Mouse (Mus musculus) common myeloid progenitor, adult 5-6 weeks (primary cell): Measurements from ENCODE around the gene Wdr35. TPM values are rescaled to one million over a fixed set of nuclear protein-coding genes. Genes with fewer than 3 reads are reported as not detected.
A peak's percentile ranks its signal among the peaks of the same experiment; 100 is the strongest.
"Not testable (repeated sequence)": the region's sequence is repeated elsewhere in the genome, so short reads cannot be mapped to it uniquely, and the experiment has no call there.

ENCODE experiments used
- ATAC-seq: replicated peaks from 2 replicates; pipeline ENCODE4 v1.8.0; 2016; ENCODE audit warnings: low read depth, mild to moderate bottlenecking, moderate TSS enrichment, inconsistent platforms; ENCODE audit not compliant: poor library complexity, severe bottlenecking
- total RNA-seq: library from RNA; stranded (forward); fragments of 200-1000, 187-1606 nt; gene quantifications from 2 replicates; pipeline ENCODE4 v1.2.3, GENCODE M21; 2017

Wdr35 gene
- total RNA-seq, 1 experiment from 2014 or later: 4.1 TPM

DNA sequence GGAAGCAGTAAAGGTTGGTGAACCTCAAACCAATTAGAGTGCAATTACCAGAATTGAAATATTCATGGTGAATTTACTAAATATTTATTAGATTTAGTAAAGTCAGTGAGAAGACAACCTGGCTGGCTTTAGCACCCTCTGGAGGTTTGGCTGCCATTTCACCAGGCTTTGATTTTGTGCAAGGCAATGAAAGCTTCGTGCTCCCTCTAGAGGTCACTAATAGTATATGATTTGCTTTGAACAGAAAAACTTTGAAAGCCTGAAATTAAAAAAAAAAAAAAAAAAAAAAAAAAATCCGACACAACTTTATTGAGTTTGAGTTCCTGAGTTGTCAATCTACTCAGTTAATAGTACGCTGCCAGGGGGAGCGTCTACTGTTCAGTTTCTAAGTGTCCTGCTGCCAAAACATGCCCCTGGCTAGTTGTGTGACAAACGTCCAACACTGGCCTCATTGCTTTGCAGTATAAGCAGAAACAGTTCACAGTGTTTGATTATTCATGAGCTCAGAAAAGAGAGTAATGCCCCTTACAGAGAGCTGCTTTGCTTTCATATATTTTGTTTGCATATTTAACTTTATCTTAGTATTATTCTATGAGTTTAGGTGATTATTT lies 28.5 kb downstream of the Wdr35 start:
- ATAC-seq: peak; percentile 97

DNA sequence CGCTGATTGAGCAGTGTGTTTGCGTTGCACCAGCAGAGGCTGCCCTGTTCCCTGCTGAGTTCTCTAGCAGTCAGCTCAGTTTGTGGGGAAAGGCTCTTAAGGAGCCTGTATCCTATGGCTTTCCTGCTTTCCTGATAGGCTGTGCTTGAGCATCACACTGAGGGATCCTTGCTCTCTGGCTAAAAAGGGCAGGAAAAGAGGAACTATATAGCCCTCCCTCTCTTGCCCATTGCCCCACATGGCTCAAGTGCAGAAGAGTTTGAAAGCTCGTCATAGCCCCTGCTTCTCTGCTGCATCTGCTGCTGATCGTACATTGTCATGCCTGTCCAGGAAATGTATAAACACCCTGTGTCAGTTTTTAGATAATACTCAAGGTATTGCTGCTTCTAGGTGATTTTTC lies 33.5 kb downstream of the Wdr35 start:
- ATAC-seq: peak; percentile 42

DNA sequence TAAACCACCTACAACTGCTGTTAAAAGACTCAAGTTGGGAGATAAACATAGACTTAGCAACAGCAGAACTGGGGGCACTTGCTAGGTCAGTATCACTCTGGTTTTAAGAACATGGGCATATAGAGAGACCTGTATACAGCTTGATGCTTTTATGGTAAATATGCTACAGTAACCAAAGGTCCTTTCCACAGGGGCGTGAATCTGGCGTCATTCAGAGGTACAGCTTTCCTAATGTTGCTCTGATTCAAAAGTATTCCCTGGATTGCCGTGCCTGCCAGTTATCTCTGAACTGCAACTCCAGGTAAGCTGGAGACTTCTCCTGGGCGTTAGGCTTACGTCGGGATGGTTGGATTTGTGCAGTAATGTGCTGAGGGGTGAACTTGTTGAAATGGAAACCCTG lies 34.1 kb downstream of the Wdr35 start:
- ATAC-seq: no peak

DNA sequence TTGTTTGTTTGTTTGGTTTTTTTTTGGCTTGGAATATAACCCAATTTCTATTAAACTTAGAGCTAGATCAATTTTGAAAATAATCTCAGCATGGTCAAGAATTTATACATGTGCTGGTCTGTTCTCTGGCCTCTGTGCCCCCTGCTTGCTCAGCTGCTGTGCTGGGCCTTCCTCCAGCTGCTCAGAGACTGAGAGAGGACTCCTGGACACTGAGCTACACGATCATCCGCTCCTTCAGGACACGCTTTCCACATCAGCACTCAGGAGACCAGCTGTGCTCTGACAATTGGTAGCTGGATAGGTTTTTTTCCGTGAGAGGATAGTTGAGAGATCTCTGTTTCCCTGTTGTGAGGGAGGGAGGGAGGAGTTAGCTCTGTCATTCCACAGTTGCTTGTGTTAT lies 36.6 kb downstream of the Wdr35 start:
- ATAC-seq: no peak

DNA sequence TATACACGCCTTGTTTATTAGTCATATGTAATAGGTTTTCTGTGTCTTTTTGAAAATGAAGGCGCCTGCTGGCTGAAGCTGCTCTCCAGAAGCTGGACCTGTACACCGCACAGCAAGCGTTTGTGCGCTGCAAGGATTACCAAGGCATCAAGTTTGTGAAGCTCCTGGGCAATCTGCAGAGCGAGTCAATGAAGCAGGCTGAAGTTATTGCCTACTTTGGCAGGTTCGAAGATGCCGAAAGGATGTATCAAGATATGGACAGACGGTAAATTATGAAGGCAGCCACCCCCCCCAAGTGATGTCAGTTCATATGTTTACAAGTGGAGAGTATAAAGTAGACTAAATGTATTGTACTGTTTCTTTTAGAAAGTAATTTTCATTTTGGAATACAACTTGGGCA lies 42.7 kb downstream of the Wdr35 start:
- no peak for ATAC-seq

DNA sequence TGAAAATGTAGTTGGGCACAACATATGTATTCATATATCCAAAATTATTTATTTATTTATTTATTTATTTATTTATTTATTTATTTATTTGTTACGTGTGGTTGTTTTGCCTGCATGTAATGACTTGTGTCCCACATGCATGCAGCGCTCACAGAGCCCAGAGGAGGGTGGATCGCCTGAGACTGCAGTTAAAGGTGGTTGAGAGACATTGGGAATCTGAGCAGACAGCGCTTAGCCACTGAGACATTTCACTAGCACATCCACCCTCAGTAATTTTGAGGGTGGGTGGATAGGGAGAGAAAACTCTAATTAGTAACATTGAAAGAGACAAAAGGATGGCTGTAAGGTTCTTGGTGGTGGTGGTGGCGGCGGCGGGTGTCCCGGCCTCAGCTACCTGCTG lies 46.7 kb downstream of the Wdr35 start:
- ATAC-seq: no peak

DNA sequence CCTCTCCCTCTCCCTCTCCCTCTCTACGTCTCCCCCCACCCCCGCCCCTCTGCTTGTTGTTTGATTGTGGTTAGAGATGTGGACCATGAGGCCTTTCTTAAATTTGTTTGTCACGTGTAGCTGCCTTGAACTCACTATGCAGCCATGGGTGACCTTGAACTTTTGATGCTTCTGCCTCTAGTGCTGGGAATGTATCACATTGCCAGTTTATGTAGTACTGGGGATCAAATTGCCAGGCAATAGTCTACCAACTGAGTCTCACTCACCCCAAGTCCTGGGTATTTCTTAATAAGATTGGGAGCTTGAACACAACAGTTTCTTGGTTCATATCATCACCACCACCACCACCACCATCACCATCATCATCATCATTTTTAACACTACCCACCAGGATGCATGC lies 47.3 kb downstream of the Wdr35 start:
- ATAC-seq: no peak

DNA sequence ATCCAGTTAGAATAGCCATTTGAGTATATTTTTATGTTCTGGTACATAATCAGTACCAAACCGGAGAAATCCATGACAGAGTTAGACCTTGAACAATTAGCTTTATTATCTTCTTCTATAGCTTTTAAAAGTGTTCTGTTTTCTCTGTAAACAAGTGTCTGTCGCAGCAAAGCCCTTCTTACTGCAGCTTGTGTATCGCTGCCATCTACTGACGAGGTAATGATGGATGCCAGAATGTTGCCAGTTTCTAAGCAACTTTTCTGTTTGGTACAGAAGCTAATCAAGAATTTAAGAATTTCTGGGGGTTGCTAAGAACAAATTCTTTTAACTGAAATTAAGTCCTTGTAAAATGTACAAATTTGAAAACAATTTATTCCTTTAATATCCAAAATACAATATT lies 49.3 kb downstream of the Wdr35 start:
- ATAC-seq: no peak

DNA sequence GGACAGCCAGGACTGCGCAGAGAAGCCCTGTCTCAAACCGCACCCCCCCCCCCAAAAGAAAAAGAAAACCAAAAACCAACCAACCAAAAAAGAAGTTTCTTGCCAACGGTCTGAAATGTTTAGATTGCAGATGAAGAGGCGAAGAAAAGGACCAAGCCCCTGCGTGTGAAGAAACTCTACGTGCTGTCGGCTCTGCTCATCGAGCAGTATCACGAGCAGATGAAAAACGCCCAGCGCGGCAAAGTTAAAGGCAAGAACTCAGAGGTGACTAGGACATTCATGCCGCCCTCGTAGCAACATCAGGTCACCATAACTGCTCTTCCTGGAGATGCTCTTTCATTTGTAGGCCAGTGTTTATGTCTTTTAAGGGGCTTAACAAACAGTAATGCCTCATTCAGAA lies 50.4 kb downstream of the Wdr35 start:
- no peak for ATAC-seq

DNA sequence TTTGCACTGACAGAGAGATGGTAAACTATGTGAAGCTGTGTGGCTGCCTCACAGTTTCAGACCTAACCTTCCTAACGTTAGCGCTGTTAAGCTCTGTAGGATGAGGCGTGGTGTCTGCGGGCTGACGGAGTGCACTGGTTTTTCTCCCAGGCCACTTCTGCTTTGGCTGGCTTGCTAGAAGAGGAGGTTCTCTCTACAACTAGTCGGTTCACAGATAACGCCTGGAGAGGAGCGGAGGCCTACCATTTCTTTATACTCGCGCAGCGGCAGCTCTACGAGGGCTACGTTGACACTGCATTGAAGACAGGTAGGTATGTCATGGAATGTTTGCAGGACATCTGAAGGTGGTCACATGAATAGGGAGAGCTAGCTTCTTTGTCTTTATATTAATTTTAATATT lies 51.0 kb downstream of the Wdr35 start:
- ATAC-seq: no peak

DNA sequence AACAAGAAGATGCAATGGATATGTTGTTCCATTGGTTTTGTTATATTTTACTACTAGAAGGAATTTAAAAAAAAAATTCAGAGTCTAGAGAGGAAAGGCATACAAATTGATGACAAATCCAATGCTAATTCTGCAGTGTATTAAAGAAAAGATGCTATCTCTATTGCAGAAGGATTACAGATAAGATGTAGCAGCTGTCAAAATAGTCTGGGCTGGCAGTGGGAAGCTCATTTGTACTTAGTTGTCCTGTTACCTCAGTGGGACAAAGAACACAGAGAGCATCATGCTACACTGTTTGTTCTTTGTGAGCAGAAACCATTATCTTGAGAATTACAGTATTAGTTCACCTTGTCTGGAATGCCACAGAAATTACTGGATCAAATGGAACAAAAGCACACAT lies 53.2 kb downstream of the Wdr35 start:
- ATAC-seq: no peak

DNA sequence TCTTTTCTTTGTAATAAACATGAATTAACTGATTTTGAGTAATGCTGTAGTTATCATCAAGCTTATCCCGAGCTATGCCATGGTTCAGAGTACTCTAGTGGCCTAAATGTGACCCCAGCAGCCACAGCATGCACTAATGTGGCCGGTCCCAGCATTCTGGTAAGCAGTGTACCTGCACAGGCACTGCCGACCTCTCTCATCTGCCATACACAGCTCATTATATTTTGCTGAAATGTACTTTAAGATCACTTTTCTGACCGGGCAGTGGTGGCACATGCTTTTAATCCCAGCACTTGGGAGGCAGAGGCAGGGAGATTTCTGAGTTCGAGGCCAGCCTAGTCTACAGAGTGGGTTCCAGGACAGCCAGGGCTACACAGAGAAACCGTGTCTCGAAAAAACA lies 55.1 kb downstream of the Wdr35 start:
- not testable (repeated sequence) for ATAC-seq

DNA sequence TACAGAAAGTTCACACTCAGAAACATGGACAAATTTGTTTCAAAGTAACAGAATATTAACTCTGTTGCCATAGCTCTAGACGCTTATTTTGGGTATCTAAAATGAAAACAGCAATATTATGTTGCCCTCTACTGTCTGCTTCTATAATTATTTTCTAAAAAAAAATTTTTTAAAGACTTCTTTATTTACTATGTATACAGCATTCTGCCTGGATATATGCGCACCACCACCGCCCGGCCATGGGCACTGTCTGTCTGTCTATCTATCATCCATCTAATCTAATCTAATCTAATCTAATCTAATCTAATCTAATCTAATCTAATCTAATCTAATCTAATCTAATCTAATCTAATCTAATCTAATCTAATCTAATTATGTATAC lies 55.8 kb downstream of the Wdr35 start:
- peak; percentile 19 for ATAC-seq

DNA sequence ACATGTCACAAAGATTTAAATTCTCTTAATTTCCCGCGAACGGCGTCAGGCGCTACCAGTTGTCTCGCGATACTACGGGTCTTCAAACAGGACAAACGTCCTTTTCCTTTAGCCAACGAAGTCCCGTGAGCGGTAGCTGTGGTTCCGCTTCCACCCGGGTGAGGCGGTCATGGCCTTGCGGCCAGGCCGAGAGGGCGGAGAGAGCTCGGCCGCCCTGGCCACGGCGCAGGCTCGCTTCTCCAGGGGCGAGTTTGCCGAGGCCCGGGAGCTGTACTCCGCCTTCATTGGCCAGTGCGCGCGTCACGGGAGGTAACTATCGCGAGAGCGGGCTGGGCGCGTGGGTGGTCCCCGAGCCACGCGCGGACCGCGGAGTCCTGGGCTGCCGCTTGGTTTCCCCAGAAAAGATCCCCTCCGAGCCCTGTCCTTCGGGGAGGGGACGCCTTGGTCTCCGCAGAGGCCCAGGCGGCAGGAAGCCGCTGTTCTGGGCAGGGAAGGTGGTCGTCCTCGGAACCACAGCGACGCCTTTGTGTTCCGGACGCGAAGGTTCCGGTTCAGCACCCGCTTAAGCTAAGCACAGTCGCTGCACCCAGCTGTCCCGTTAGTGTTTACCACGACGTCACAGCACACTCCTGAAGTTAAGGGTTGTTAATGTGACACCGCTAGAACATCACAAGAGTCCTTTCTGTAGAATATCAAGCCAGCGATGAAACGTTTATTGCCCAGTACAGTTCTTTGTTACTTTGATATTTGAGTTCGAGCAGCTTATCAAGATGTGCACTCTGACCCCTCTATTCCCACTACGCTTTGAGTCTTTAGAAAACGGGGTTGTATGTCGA lies 56.4 kb downstream of the Wdr35 start, which contains the start of gene Ttc32:
Gene Ttc32, plus strand, starts transcription at position 110 of the 836 bp plus-strand sequence.
- ATAC-seq: peak; percentile 85

DNA sequence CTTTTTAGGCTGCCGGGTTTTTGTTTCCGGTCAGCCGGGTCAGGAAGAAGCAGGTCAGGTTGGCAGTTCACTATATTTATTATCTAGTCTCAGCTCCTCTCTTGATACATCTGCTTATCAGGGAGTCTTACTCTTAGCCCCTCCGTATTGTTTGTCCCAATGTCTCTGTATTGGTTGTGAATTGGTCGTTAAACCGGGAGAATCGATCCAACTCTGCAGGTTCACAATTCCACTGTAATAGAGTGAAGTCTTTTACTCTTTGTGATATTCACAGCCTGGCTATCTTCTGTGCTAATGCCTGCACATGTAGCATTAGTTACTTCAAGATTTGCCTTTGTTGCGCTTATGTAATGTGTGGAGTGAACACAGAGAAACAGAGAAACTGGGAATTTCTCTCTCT lies 57.5 kb downstream of the Wdr35 start:
- ATAC-seq: no peak

DNA sequence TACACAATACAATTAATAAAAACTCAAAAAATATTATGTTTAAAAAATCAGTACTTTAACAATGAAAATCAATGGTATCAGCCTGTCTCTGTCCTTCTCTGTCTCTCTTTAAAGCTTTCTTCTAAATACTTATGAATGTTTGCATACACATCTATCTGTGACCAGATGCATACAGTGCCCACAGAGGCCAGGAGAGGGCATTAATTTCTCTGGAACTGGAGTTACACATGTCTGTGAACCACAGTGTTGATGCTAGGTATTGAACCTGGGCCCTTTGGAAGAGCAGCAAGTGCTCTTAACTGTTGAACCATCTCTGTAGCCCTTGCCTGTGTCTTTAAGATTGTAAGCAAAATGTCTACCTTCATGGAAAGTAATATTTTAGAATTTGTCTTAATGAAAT lies 59.4 kb downstream of the Wdr35 start:
- ATAC-seq: no peak

DNA sequence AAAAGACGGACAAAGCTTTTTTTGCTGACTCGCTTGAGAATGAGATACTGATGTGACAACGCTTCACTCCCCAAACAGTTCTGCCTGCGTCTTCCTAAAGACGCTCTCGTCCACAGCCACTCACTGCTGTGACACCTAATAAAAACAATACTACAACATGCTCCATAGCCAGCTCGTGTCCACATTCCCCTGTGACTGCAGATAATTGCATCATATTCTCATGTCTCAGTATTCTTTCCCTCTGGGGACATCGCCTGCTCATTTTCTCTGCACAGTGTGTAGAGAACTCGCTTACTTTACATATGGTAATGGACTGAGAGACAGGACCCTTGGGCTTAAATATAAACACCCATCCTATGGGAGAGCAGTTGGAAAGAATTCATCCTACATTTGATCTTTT lies 62.7 kb downstream of the Wdr35 start:
- ATAC-seq: no peak

DNA sequence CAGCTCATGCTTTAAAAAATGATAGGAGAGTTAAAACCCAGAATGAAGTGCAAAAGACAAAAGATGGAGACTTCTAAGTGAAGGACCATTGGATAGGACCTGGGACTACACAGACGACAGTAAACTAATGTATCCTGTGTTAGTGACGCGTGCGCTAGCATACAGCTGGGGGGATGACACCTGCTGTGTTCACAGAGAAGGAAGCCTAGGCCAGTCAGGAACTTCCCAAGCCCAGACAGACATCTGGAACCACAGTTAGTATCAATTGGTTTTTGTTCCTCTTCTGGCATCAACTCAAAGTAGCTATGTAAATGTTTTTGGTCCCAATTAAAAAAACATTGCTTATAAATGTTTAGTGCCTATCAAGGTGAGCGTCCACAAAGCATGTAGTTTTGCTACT lies 66.5 kb downstream of the Wdr35 start:
- peak; percentile 52; the same call in 1 of the 2 replicates for ATAC-seq

DNA sequence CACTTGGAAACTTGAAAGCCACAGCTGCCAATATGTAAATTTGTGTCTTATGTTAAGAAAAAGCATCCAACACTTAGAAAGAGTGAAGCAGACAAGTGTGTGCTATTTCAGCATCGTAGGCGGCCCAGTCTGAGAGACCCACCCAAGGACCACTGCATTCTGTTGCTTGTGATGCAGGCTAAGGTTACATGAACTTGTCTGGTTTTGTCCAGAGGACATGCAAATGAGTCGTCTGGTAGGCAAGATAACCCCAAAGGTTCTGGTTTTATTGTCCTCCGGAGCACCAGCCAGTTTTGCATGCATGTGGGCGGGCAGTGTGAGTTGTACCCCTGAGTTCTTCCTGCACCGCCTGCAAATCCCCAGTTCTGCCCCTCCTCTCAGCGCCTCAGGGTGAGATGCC lies 67.0 kb downstream of the Wdr35 start:
- no peak for ATAC-seq

DNA sequence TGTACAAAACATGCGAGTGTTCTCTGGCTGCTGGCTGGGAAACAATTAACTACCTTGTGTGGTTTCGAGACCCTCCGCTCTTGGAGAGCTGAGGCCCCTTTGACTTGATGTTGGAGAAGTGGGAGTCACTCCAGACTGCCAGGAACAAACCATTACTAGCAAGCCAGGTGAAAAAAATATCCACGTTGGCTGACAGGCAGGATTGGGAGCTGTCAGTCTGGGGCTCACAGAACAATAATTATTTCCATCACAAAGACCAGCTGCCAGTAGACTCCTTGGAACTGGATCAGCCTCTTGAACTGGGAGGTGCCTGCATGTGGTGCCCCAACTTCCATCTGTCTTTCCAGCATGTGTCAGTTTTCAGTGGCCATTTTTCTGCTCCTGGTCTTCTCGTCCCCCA lies 68.6 kb downstream of the Wdr35 start:
- no peak for ATAC-seq

DNA sequence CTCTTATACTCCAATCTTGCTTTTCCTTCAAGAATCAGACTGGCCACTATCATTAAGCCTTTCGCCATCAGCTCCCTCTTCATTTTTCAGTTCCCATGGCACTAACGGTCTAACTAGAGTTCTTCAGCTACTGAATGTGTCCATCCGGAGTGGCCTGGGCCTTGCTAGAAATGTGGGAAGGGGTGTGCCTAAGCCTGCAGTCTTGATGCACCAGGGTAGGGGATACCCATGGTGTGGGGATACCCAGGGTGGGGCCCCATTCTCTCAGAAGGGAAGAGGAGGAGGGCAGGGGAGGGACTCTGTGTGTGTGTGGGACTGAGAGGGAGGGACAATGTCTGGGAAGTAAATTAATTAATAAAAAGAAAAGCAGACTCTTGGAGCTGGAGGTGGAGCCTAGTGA lies 69.1 kb downstream of the Wdr35 start:
- ATAC-seq: no peak

DNA sequence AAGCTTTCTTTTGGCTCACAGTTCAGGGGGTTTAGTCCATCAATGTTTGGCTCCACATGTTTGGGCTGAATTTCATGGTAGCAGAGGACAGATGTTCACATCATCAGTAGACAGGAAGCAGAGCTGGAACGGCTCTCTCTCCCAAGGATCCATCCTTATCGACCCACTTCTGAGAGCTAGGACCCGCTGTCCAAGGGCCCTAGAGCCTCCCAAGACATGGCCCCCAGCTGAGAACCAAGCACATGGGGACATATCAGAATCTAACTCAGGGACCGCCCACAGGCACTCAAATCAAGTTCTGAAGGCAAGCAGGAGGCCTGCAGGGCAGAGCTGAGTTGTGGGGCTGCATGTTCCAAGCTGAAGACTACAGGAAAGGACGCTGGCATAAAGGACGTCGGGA lies 71.0 kb downstream of the Wdr35 start:
- no peak for ATAC-seq
